Mouse (Mus musculus): ENCODE data around the gene Elmo3. TPM values are rescaled to one million over a fixed set of nuclear protein-coding genes. Genes with fewer than 3 reads are reported as not detected.

Elmo3 gene
- 3.3 and 3.8 TPM in 2 replicates for polyA plus RNA-seq (2012; rRNA removed)

GRCm38 (mm10) chr8:105305211-105306145 is at the start of gene Elmo3:
TSS of gene Elmo3 (plus strand) at chr8:105305601.

GRCm38 (mm10) chr8:105264024-105264982 is 41.1 kb upstream of the Elmo3 start, which contains the start of the genes Tradd and Fbxl8:
TSS of gene Tradd (minus strand) at chr8:105264609.
TSS of gene Fbxl8 (plus strand) at chr8:105264648.

GRCm38 (mm10) chr8:105269461-105269947 is 35.9 kb upstream of the Elmo3 start, which contains the start of gene Hsf4:
TSS of gene Hsf4 (plus strand) at chr8:105269801.

DNA sequence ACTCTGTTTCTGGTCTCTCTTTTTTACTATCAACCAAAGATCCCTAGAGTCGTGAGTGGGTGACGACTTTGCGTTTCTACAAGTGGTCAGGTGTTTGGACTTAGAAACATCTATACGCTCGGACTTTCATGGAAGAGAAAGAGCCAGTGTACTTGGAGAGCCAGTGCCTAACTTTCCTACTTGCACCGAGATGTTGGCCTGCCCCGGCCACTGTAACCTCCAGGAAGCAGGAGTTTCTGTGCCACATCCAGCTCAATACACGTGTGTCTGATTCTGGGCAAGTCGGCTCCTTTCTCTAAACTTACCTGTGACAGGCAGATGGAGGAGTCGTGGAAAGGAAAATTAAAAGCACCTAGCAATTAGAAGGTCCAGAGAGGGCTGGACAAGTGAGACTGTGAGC is 29.6 kb upstream of the Elmo3 start, which contains the start of gene Nol3:
Gene Nol3 (plus strand): TSS at position 301 of the 400 bp plus-strand sequence.

GRCm38 (mm10) chr8:105289805-105290460 is 15.5 kb upstream of the Elmo3 start, which contains the start of gene 4931428F04Rik:
TSS of gene 4931428F04Rik (minus strand) at chr8:105289864.

DNA sequence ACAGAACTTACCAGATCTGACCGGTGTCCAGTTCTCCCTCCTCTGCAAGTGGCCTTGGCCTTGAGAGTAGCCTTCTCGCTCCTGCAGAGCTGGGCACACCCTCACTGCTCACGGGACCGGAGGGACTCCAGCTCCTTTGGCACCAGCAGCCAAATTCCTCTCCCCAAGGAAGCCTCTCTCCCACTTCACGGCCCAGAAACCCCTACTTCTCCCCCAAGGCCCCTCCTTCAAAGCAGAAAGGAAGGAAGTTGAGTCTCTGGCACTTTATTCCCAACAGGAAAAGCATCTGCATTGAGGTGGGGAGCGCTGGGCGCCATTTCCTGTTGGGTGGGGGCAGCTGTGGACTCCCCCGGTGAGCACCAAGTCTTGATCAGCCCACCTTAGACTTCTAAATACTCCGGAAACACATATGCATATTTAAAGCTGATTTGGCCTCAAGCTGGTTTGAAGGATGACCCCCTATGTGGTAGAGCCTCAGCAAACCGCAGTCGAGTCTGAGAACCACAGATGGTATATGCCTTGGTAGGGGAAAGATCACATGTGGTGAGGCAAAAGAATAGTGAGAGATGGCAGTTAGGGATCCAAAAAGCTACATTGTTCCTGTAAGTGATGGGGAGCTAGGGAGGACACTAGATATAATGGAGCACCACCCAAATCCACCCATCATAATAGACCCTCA is 9.4 kb upstream of the Elmo3 start, which contains the start of gene Exoc3l:
Gene Exoc3l (minus strand): TSS at position 207 of the 679 bp plus-strand sequence.

GRCm38 (mm10) chr8:105297511-105298192 is 7.7 kb upstream of the Elmo3 start, which contains the start of gene E2f4:
TSS of gene E2f4 (plus strand) at chr8:105297663.

DNA sequence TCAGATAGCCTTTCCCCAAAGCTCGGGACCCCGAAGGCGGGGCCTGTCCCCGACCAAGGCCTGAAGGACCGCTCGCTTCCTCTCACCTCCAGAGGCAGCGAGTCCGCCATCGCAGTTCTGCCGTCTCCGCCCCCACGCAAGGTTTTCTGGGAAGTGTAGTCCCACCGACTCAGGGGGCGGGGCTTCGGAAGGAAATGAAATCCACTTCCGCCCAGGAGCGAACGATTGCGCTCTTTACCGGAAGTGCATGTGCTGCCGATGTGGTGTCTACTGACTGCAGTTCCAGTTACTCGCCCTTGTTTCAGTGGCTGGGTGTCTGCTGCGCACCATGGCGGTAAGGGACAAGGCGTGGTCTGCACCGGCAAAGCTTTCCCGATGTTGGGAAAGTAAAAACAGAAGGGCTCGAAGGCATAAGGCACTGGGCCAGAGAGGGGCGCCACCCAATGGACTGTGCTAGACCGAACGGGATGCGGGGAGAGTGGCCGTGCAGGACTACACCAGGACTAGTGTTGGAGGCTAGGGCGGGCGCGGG is 20.8 kb downstream of the Elmo3 start, which contains the start of the genes Lrrc29 and Tmem208:
Gene Lrrc29 (minus strand): TSS at position 138 of the 532 bp plus-strand sequence.
Gene Tmem208 (plus strand): TSS at position 214 of the 532 bp plus-strand sequence.

DNA sequence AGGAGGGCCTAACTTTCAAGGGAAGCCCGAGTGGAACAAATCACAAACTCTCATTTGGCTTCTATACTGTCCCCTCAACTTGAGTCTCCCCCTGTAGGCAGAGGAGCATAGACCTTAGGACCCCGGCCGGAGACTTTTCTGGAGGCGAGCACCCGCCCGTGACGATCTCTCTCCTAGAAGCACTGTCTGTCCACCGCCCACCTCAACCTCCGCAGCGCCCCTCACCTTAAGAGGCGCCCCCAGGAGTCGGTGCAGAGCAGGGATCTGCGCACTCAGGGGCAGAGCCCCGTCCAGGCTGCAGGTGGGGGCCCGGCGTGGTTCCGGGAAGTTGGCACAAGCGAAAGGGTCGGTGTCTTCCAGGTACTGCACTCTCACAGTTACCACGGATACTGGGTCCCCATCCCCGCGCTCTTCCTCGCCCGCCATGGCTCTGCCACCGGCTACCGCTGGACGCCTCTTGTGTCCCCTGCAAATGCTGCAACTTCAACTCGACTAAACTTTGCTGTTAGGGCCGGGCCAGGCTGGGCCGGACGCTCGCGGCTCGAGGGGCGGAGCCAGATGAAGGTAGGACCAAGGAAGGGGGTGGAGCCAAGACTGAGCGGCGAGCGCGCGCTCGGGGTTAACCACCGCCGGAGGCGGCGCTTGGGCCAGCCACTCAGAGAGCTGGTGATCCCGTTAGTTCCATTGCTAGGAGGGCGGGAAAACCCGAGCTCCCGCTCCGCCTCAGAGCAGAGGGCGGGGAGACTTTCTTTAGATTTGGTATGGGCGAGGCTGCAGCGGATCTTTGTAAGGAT is 42.2 kb downstream of the Elmo3 start, which contains the start of gene Fhod1:
Gene Fhod1 (minus strand): TSS at position 526 of the 794 bp plus-strand sequence.

GRCm38 (mm10) chr8:105348450-105349095 is 43.2 kb downstream of the Elmo3 start, which contains the start of gene Slc9a5:
TSS of gene Slc9a5 (plus strand) at chr8:105348843.

Other genes with a start within 250 kb of the Elmo3 start
- not detected in 2 replicates for gene Ces3b, start 221.8 kb upstream of the Elmo3 start, polyA plus RNA-seq (2012; rRNA removed)
- gene Ces4a, start 173.8 kb upstream of the Elmo3 start, polyA plus RNA-seq (2012; rRNA removed), result not detected in 2 replicates
- gene Cbfb, start 134.9 kb upstream of the Elmo3 start, polyA plus RNA-seq (2012; rRNA removed), result 5.0 and 7.1 TPM in 2 replicates
- 10.6 and 12.9 TPM in 2 replicates for gene D230025D16Rik, start 80.5 kb upstream of the Elmo3 start, polyA plus RNA-seq (2012; rRNA removed)
- 1.4 and 1.7 TPM in 2 replicates for gene B3gnt9, start 50.4 kb upstream of the Elmo3 start, polyA plus RNA-seq (2012; rRNA removed)
- 5.4 and 5.6 TPM in 2 replicates for gene Tradd, start 41.0 kb upstream of the Elmo3 start, polyA plus RNA-seq (2012; rRNA removed)
- 0.77 and 0.93 TPM in 2 replicates for gene Fbxl8, start 41.0 kb upstream of the Elmo3 start, polyA plus RNA-seq (2012; rRNA removed)
- gene Hsf4, start 35.8 kb upstream of the Elmo3 start, polyA plus RNA-seq (2012; rRNA removed), result 0.01 and 0.03 TPM in 2 replicates
- gene Nol3, start 29.5 kb upstream of the Elmo3 start, polyA plus RNA-seq (2012; rRNA removed), result 0.02 and 0.07 TPM in 2 replicates
- 1.1 TPM in 2 replicates for gene 4931428F04Rik, start 15.7 kb upstream of the Elmo3 start, polyA plus RNA-seq (2012; rRNA removed)
- gene Exoc3l, start 9.5 kb upstream of the Elmo3 start, polyA plus RNA-seq (2012; rRNA removed), result 5.9 and 7.1 TPM in 2 replicates
- gene E2f4, start 7.9 kb upstream of the Elmo3 start, polyA plus RNA-seq (2012; rRNA removed), result 221 and 269 TPM in 2 replicates
- gene Lrrc29, start 20.7 kb downstream of the Elmo3 start, polyA plus RNA-seq (2012; rRNA removed), result 8.4 and 9.2 TPM in 2 replicates
- gene Tmem208, start 20.8 kb downstream of the Elmo3 start, polyA plus RNA-seq (2012; rRNA removed), result 57.5 and 62.2 TPM in 2 replicates
- gene Fhod1, start 42.4 kb downstream of the Elmo3 start, polyA plus RNA-seq (2012; rRNA removed), result 3.6 and 4.4 TPM in 2 replicates
- 0.75 and 0.82 TPM in 2 replicates for gene Slc9a5, start 43.2 kb downstream of the Elmo3 start, polyA plus RNA-seq (2012; rRNA removed)
- gene Plekhg4, start 67.7 kb downstream of the Elmo3 start, polyA plus RNA-seq (2012; rRNA removed), result 0.02 and 0.07 TPM in 2 replicates
- gene Kctd19, start 107.9 kb downstream of the Elmo3 start, polyA plus RNA-seq (2012; rRNA removed), result not detected in 2 replicates
- gene Lrrc36, start 108.0 kb downstream of the Elmo3 start, polyA plus RNA-seq (2012; rRNA removed), result 0.08 and 0.10 TPM in 2 replicates
- 0.69 and 2.4 TPM in 2 replicates for gene Tppp3, start 165.9 kb downstream of the Elmo3 start, polyA plus RNA-seq (2012; rRNA removed)
- 1.9 and 2.1 TPM in 2 replicates for gene Zdhhc1, start 191.3 kb downstream of the Elmo3 start, polyA plus RNA-seq (2012; rRNA removed)
- 0.85 and 0.98 TPM in 2 replicates for gene Hsd11b2, start 213.2 kb downstream of the Elmo3 start, polyA plus RNA-seq (2012; rRNA removed)

Data from liver, embryonic 14 days (tissue).